Mouse (Mus musculus) megakaryocyte, embryonic 14.5 days (primary cell): ENCODE results near the gene Itgb1bp1.

Experiments
- FLI1 ChIP-seq: IDR thresholded peaks from 2 replicates; pipeline ENCODE4 v1.6.1; 2012; ENCODE audit warnings: low read length, inconsistent platforms, mixed read lengths
- GATA1 ChIP-seq: IDR thresholded peaks from 3 replicates; pipeline ENCODE4 v1.6.1; 2012; ENCODE audit warnings: mixed read lengths, low read length, inconsistent platforms, borderline replicate concordance

DNA sequence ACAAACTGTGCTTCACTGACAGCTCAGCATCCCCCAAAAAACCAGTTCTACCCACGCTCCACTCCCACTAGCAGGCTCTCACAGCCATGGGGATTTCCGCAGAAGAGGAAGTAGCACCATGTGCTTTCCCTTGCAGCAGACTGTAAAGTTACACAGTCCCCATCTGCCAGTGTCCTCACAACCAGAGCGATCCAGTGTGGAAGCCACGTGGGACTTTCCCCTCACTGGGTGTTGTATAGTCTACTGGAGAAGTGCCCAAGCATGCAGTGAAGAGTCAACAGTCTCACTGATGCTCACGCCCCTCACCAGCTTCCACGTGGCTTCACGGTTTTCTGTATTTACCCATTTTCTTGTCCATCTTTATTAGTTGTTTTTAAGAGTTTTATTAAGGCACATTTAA lies 49.8 kb upstream of the Itgb1bp1 start:
- no peak for TF ChIP-seq FLI1
- TF ChIP-seq GATA1: no peak
